Mouse (Mus musculus) embryonic facial prominence, embryonic 10.5 days (tissue): ENCODE data around the gene Ugt1a6a. TPM values are rescaled to one million over a fixed set of nuclear protein-coding genes. Genes with fewer than 3 reads are reported as not detected.

Source experiments
- DNase-seq: peaks from one replicate; pipeline ENCODE4 v3.0.0-alpha.2; 2017; ENCODE audit warnings: low spot score
- H3K27ac ChIP-seq: fragments of 300-500 bp; sonication (generic); replicated peaks from 2 replicates; pipeline ENCODE4 v1.5.1; 2016; ENCODE audit warnings: mild to moderate bottlenecking
- H3K27me3 ChIP-seq: fragments of 300-500 bp; sonication (generic); replicated peaks from 2 replicates; pipeline ENCODE4 v1.6.1; 2016; ENCODE audit warnings: low read depth, mild to moderate bottlenecking; ENCODE audit not compliant: poor library complexity, severe bottlenecking
- H3K36me3 ChIP-seq: fragments of 300-500 bp; sonication (generic); replicated peaks from 2 replicates; pipeline ENCODE4 v1.6.1; 2016; ENCODE audit warnings: mild to moderate bottlenecking, moderate library complexity
- H3K4me1 ChIP-seq: fragments of 300-500 bp; sonication (generic); 2 replicates; pipeline ENCODE4 v1.6.1; 2016
- H3K4me3 ChIP-seq: fragments of 300-500 bp; sonication (generic); 2 replicates; pipeline ENCODE4 v1.5.1; 2016; ENCODE audit warnings: mild to moderate bottlenecking, moderate library complexity
- H3K9me3 ChIP-seq: fragments of 300-500 bp; sonication (generic); 2 replicates; pipeline ENCODE4 v1.6.1; 2016; ENCODE audit warnings: mild to moderate bottlenecking
- WGBS: fragments of 180-500 bp; shearing (Covaris S2); methylation state at CpG from one replicate; pipeline ENCODE4 v1.1.7; 2016; 5-methylcytosine and 5-hydroxymethylcytosine counted together
- polyA plus RNA-seq: library from polyadenylated mRNA; unstranded; fragments of >200 nt; fragmentation: Nextera tagmentation; extraction: Ambion mirVana; gene quantifications from 2 replicates; pipeline ENCODE4 v1.2.1, GENCODE M21; 2016

Ugt1a6a gene
- polyA plus RNA-seq, 1 experiment from 2014 or later = 0.45 TPM

- peaks cover 98% of the 10 kb centered on the region for H3K9me3 ChIP-seq
- no peak overlapping the region for H3K27ac ChIP-seq
- H3K27me3 ChIP-seq = no peaks in the 10 kb centered on the region
- no peak overlapping the region for H3K4me3 ChIP-seq
- 69% methylated on average over 6 of the region's 6 CpGs for WGBS
- no peak for DNase-seq
- no peaks in the 10 kb centered on the region for H3K4me1 ChIP-seq
- no peaks in the 10 kb centered on the region for H3K36me3 ChIP-seq
These were observed 118.9 kb downstream of the Ugt1a6a start for GRCm38 (mm10) chr1:88253540-88253939.

GRCm38 (mm10) chr1:88254793-88255465 lies 120.3 kb downstream of the Ugt1a6a start:
- H3K36me3 ChIP-seq = peaks cover 9% of the 10 kb centered on the region
- H3K9me3 ChIP-seq = peaks cover 95% of the 10 kb centered on the region
- no peak overlapping the region for H3K27ac ChIP-seq
- no peaks in the 10 kb centered on the region for H3K4me1 ChIP-seq
- whole genome bisulfite sequencing = 87% methylated on average over 12 of the region's 12 CpGs
- H3K27me3 ChIP-seq = no peaks in the 10 kb centered on the region
- no peak for DNase-seq
- no peak overlapping the region for H3K4me3 ChIP-seq

- Histone ChIP-seq H3K27me3 (no peaks in the 10 kb centered on the region), H3K4me3 (no peak overlapping the region), H3K36me3 (peaks cover 14% of the 10 kb centered on the region), H3K27ac (no peak overlapping the region), H3K4me1 (no peaks in the 10 kb centered on the region), H3K9me3 (peaks cover 95% of the 10 kb centered on the region)
- no peak for DNase-seq
- WGBS = 57% methylated on average over 2 of the region's 2 CpGs
These were observed 120.9 kb downstream of the Ugt1a6a start for GRCm38 (mm10) chr1:88255466-88255857.

- H3K4me3 ChIP-seq = no peak overlapping the region
- no peaks in the 10 kb centered on the region for H3K27me3 ChIP-seq
- DNase-seq = no peak
- H3K36me3 ChIP-seq = peaks cover 21% of the 10 kb centered on the region
- WGBS = 79% methylated on average over 13 of the region's 13 CpGs
- H3K27ac ChIP-seq = no peak overlapping the region
- peaks cover 95% of the 10 kb centered on the region for H3K9me3 ChIP-seq
- no peaks in the 10 kb centered on the region for H3K4me1 ChIP-seq
These were observed 121.6 kb downstream of the Ugt1a6a start for GRCm38 (mm10) chr1:88255989-88256754.

GRCm38 (mm10) chr1:88256886-88257663 lies 122.5 kb downstream of the Ugt1a6a start:
- no peak overlapping the region for H3K27ac ChIP-seq
- no peaks in the 10 kb centered on the region for H3K4me1 ChIP-seq
- 79% methylated on average over 10 of the region's 10 CpGs for WGBS
- DNase-seq = no peak
- H3K4me3 ChIP-seq = no peak overlapping the region
- H3K9me3 ChIP-seq = peaks cover 97% of the 10 kb centered on the region
- H3K36me3 ChIP-seq = peaks cover 30% of the 10 kb centered on the region
- H3K27me3 ChIP-seq = no peaks in the 10 kb centered on the region

GRCm38 (mm10) chr1:88257681-88258080 lies 123.1 kb downstream of the Ugt1a6a start:
- peaks cover 95% of the 10 kb centered on the region for H3K9me3 ChIP-seq
- H3K4me3 ChIP-seq = no peak overlapping the region
- H3K4me1 ChIP-seq = no peaks in the 10 kb centered on the region
- H3K27ac ChIP-seq = no peak overlapping the region
- no peak for DNase-seq
- whole genome bisulfite sequencing = 81% methylated on average over 6 of the region's 6 CpGs
- no peaks in the 10 kb centered on the region for H3K27me3 ChIP-seq
- peaks cover 36% of the 10 kb centered on the region for H3K36me3 ChIP-seq

- Histone ChIP-seq H3K27me3 (no peaks in the 10 kb centered on the region), H3K4me1 (no peaks in the 10 kb centered on the region), H3K27ac (no peak overlapping the region), H3K9me3 (peaks cover 95% of the 10 kb centered on the region), H3K36me3 (peaks cover 43% of the 10 kb centered on the region), H3K4me3 (no peak overlapping the region)
- 72% methylated on average over 6 of the region's 6 CpGs for WGBS
- no peak for DNase-seq
These were observed 123.8 kb downstream of the Ugt1a6a start for GRCm38 (mm10) chr1:88258361-88258760.

GRCm38 (mm10) chr1:88258881-88259642 lies 124.5 kb downstream of the Ugt1a6a start:
- Histone ChIP-seq H3K4me3 (no peak overlapping the region), H3K4me1 (no peaks in the 10 kb centered on the region), H3K36me3 (peaks cover 50% of the 10 kb centered on the region), H3K27ac (no peak overlapping the region), H3K27me3 (no peaks in the 10 kb centered on the region), H3K9me3 (peaks cover 95% of the 10 kb centered on the region)
- 81% methylated on average over 8 of the region's 8 CpGs for WGBS
- no peak for DNase-seq

- WGBS = 77% methylated on average over 4 of the region's 4 CpGs
- H3K4me1 ChIP-seq = no peaks in the 10 kb centered on the region
- peaks cover 94% of the 10 kb centered on the region for H3K9me3 ChIP-seq
- no peak for DNase-seq
- H3K27ac ChIP-seq = no peak overlapping the region
- H3K27me3 ChIP-seq = no peaks in the 10 kb centered on the region
- H3K36me3 ChIP-seq = peaks cover 56% of the 10 kb centered on the region
- no peak overlapping the region for H3K4me3 ChIP-seq
These were observed 125.0 kb downstream of the Ugt1a6a start for GRCm38 (mm10) chr1:88259643-88260024.

- H3K36me3 ChIP-seq = peaks cover 60% of the 10 kb centered on the region
These were observed 125.5 kb downstream of the Ugt1a6a start for GRCm38 (mm10) chr1:88260114-88260513.

GRCm38 (mm10) chr1:88260604-88261377 lies 126.2 kb downstream of the Ugt1a6a start:
- Histone ChIP-seq H3K4me3 (no peak overlapping the region), H3K36me3 (peaks cover 67% of the 10 kb centered on the region), H3K27me3 (no peaks in the 10 kb centered on the region), H3K4me1 (no peaks in the 10 kb centered on the region), H3K9me3 (peaks cover 94% of the 10 kb centered on the region), H3K27ac (no peak overlapping the region)
- DNase-seq = no peak
- 85% methylated on average over 10 of the region's 10 CpGs for WGBS

More at GRCm38 (mm10) chr1:88260114-88260513, 125.5 kb downstream of the Ugt1a6a start:
- Histone ChIP-seq H3K4me1 (no peaks in the 10 kb centered on the region), H3K27me3 (no peaks in the 10 kb centered on the region), H3K4me3 (no peak overlapping the region), H3K27ac (no peak overlapping the region), H3K9me3 (peaks cover 94% of the 10 kb centered on the region)
- no peak for DNase-seq
- WGBS = 85% methylated on average over 6 of the region's 6 CpGs
